ENCODE assay signal across 11 mouse cellular contexts in the genomic region with DNA sequence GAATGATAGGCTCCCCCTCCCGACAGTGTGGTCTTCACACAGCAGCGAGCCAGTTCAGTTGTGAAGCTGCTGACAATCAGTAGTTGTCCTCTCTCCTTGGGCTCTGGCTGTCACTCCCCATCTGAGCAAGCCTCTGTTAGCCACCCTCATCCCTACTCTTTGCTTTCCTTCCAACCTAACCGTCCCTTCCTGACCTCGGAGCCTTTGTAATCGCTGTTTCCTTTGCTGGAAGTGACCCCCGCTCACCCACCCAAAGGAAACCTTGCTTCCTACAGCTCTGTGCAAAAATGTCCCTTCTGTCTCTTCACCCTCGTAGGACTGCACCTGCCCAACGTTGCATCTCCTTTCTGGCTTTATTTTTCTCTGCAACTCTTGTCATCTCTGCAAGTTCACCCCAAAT. TPM values are rescaled to one million over a fixed set of nuclear protein-coding genes. Genes with fewer than 3 reads are reported as not detected.
"Had no signal": no experiment of that assay in that cellular context is flagged by ENCODE, and none has a peak within 500 bp of the region (broad histone marks: within the 10 kb centered on the region; RNA-seq: fewer than 3 reads in every experiment).

No protein-coding gene starts in this region.

- H3K9ac ChIP-seq: liver, embryonic 12.5 days; neural tube, embryonic 15.5 days had no signal

- H3K36me3 ChIP-seq: liver, embryonic 12.5 days; neural tube, embryonic 15.5 days had no signal

- H3K4me3 ChIP-seq: layer of hippocampus, adult 2 months; liver, embryonic 12.5 days; myocyte; neural tube, embryonic 15.5 days had no signal

- H3K9me3 ChIP-seq: liver, embryonic 12.5 days; neural tube, embryonic 15.5 days had no signal

- DNase-seq: kidney, adult 18-20 months; kidney, postnatal 10 days; kidney, postnatal 4 days; left cerebral cortex, postnatal 4 days; midbrain, embryonic 14.5 days; thymus, postnatal 36 days had no signal

- H3K27ac ChIP-seq: layer of hippocampus, adult 2 months; liver, embryonic 12.5 days; neural tube, embryonic 15.5 days had no signal

- ATAC-seq: liver, embryonic 12.5 days had no signal

- H3K4me2 ChIP-seq: liver, embryonic 12.5 days; neural tube, embryonic 15.5 days had no signal

RNA-seq across cellular contexts. Expression of a gene that starts 43.0 kb away (rescaled TPM):
- total RNA-seq: layer of hippocampus, adult 2 months; left cerebral cortex, postnatal 4 days had no signal
- polyA plus RNA-seq: liver, embryonic 16.5 days; midbrain, embryonic 14.5 days had no signal
